In genomic region chr14:72886935-72887369, GRCm38 (mm10) we compare ENCODE assay signal across 12 mouse cellular contexts.
DNase-seq lines count a peak whose midpoint lies in the region; ATAC-seq lines count a peak whose summit lies in the region.
"Had no signal": no experiment of that assay in that cellular context is flagged by ENCODE, and none has a peak within 500 bp of the region (broad histone marks: within the 10 kb centered on the region; RNA-seq: fewer than 3 reads in every experiment).

No protein-coding gene starts in this region.

- intact Hi-C loops in gastrocnemius, postnatal 36 days (cut with DNase I): no loop called here

- H3K9ac ChIP-seq in embryonic facial prominence, embryonic 15.5 days: no peak overlapping the region
- H3K9ac ChIP-seq in forebrain, embryonic 12.5 days: no peak overlapping the region

- DNase-seq in urinary bladder, postnatal 14 days (ENCODE audit: low spot score): peak; percentile 8
- DNase-seq in urinary bladder, postnatal 4 days (ENCODE audit: low spot score in 2 of 2): no peak
- DNase-seq in induced T-regulatory cell, adult 2 months (ENCODE audit: low read depth): peak; percentile 66
- no peak for DNase-seq in gastrocnemius, postnatal 36 days
- no peak for DNase-seq in cerebellum, postnatal 4 days (ENCODE audit: low spot score in 2 of 2)
- DNase-seq in ovary, postnatal 36 days (ENCODE audit: low spot score): no peak
- DNase-seq: cerebellum, adult 2 months; gastrocnemius, postnatal 10 days had no signal

- no peaks in the 10 kb centered on the region for H3K36me3 ChIP-seq in embryonic facial prominence, embryonic 15.5 days
- no peaks in the 10 kb centered on the region for H3K36me3 ChIP-seq in forebrain, embryonic 12.5 days (replicated peaks)

- WGBS in embryonic facial prominence, embryonic 15.5 days: 45% methylated on average over 12 of the region's 12 CpGs
- WGBS in forebrain, embryonic 12.5 days: 85% methylated on average over 12 of the region's 12 CpGs

- 0 out of 2 replicates have a peak, but pooled peaks have one; percentile 7 for ATAC-seq in embryonic facial prominence, embryonic 15.5 days (ENCODE audit: insufficient number of reproducible peaks, low FRiP score, low TSS enrichment, low read depth)
- no peak for ATAC-seq in forebrain, embryonic 12.5 days (ENCODE audit: low FRiP score)

- no peaks in the 10 kb centered on the region for H3K4me1 ChIP-seq in embryonic facial prominence, embryonic 15.5 days
- no peaks in the 10 kb centered on the region for H3K4me1 ChIP-seq in forebrain, embryonic 12.5 days

- no peak overlapping the region for H3K27ac ChIP-seq in embryonic facial prominence, embryonic 15.5 days (replicated peaks)
- H3K27ac ChIP-seq in forebrain, embryonic 12.5 days: no peak overlapping the region
- H3K27ac ChIP-seq: layer of hippocampus, adult 2 months had no signal

- H3K27me3 ChIP-seq in embryonic facial prominence, embryonic 15.5 days: no peaks in the 10 kb centered on the region
- H3K27me3 ChIP-seq in forebrain, embryonic 12.5 days: no peaks in the 10 kb centered on the region

- H3K4me3 ChIP-seq in embryonic facial prominence, embryonic 15.5 days (replicated peaks): no peak overlapping the region
- H3K4me3 ChIP-seq in forebrain, embryonic 12.5 days (replicated peaks): no peak overlapping the region
- H3K4me3 ChIP-seq: layer of hippocampus, adult 2 months had no signal

- no peak overlapping the region for H3K4me2 ChIP-seq in embryonic facial prominence, embryonic 15.5 days (replicated peaks)
- H3K4me2 ChIP-seq in forebrain, embryonic 12.5 days: no peak overlapping the region
- H3K4me2 ChIP-seq: midbrain, embryonic 11.5 days had no signal

- H3K9me3 ChIP-seq in embryonic facial prominence, embryonic 15.5 days (replicated peaks): no peaks in the 10 kb centered on the region
- H3K9me3 ChIP-seq in forebrain, embryonic 12.5 days: no peaks in the 10 kb centered on the region

Comparison
In these comparisons a context has a peak if more than half of its experiments do, and no peak if none do; other contexts are left out.
1. DNase-seq: peak in urinary bladder, postnatal 14 days (single experiment) and induced T-regulatory cell, adult 2 months (single experiment); none in urinary bladder, postnatal 4 days (0 of 2), gastrocnemius, postnatal 36 days (0 of 2), cerebellum, postnatal 4 days (0 of 2) and ovary, postnatal 36 days (single experiment).